Mouse (Mus musculus) left cerebral cortex, adult 2 months (tissue): ENCODE measurements at regions not wholly inside any gene's neighbourhood (a gene's known extent, or its start where the extent isn't known, plus 50 kb on each side); places are given as distances from the start of the nearest gene placed in this dataset.

Experiments
- DNase-seq, 2 experiments: peaks; one replicate each; pipeline ENCODE4 v3.0.0; 2021 to 2022; ENCODE audit warnings: low spot score in 2 of 2, mixed read lengths in 1 of 2; ENCODE audit errors: extremely low spot score in 1 of 2
- H3K27ac ChIP-seq: fragments of 200-600 bp; 2 replicates; pipeline ENCODE4 v1.8.1; 2022
- H3K4me3 ChIP-seq: fragments of 200-600 bp; 2 replicates; pipeline ENCODE4 v1.8.1; 2022
- CTCF ChIP-seq: fragments of 200-600 bp; IDR thresholded peaks from 2 replicates; pipeline ENCODE4 v1.8.1; 2022; ENCODE audit warnings: antibody characterized with exemption, mild to moderate bottlenecking, moderate library complexity
- intact Hi-C: fragments of 180-260 bp; cut with DNase I; formaldehyde crosslinking; loops from one replicate; pipeline ENCODE4 v1.15.1; 2025

DNA sequence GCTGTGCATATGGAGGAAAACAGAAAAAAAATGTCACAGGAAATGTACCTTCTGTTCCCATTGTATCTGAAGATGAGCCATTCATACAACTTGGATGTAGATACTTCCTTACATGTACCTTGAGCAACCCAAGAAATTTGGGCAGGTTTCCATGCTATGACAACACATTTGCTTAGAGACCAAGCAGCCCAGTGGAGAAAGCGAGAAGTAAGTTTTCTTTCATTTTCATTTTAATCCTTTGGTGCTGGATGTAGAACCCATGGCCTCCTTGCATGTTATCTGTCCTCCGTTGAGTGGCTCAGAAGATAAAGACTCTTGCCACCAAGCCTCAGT, 174.3 kb downstream of the Plk2 start:
- Histone ChIP-seq H3K4me3 (no peak overlapping the region), H3K27ac (no peak overlapping the region)
- intact Hi-C loops = no loop called here
- no peak for DNase-seq
- TF ChIP-seq CTCF = no peak

- no peak for DNase-seq
- Histone ChIP-seq H3K4me3 (no peak overlapping the region), H3K27ac (no peak overlapping the region)
- TF ChIP-seq CTCF = no peak
- intact Hi-C loops = no loop called here
Observed at GRCm38 (mm10) chr13:110570386-110570785, 175.5 kb downstream of the Plk2 start.

- TF ChIP-seq CTCF = no peak
- intact Hi-C loops = no loop called here
- H3K27ac ChIP-seq = peak overlapping the region; percentile 40
- DNase-seq = no peak
- H3K4me3 ChIP-seq = no peak overlapping the region
Observed at GRCm38 (mm10) chr13:110573360-110574065, 178.7 kb downstream of the Plk2 start.

DNA sequence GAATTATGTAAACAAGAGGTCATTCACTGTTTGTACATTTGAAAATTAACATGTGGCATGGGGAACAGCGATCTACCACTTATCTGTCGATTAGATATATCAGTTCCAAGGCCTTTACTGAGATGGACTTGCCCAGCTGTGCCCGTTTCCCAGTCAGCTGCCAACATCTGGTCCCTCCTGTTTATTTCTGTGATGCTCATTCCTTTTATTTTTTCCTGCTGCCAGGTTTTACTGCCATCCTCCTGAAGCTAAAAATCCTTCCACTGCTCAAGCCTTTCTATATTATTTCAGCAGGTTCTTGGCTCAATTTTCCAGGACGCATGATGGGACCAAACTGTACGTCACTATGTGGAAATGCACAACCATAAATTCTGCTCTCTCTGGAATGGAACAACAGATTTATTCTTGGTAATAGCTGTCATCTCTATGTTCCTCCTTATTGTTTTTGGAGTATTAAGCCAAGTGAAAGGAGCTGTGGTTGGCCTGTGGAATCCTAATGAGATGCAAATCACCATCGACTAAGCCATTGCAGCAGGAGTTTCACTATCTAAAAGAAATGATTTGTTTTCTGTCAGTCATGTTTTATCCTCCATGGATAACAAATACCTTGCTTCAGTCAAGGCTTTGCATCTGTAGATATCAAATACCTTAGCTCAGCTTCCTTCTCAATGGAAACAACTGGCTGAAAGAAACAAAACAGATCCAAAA, 180.1 kb downstream of the Plk2 start:
- TF ChIP-seq CTCF = no peak
- Histone ChIP-seq H3K27ac (no peak overlapping the region), H3K4me3 (no peak overlapping the region)
- intact Hi-C loops = no loop called here
- no peak for DNase-seq

DNA sequence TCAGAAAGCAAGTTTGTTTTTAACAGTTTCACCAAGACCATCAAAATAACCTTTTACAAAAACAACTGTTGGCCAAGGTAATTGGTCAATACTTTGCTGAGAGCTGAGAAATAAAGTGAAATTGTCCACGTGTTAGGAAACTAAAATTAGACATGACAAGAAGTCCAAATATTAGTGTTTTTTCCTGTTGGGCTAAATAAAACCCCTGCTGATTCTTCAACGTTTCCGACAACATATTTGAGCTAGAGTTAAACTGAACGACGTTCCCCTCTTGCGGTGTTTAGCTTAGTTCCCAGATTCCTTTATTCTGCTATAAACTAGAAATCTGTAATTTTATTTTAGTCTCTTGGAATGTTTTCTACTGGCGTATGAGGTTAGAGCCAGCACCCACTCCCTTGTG, 183.3 kb downstream of the Plk2 start:
- no peak for TF ChIP-seq CTCF
- intact Hi-C loops = no loop called here
- H3K27ac ChIP-seq = peak overlapping the region; percentile 33; the same call in 1 of the 2 replicates
- no peak for DNase-seq
- no peak overlapping the region for H3K4me3 ChIP-seq

GRCm38 (mm10) chr13:110580166-110580565, 185.3 kb downstream of the Plk2 start:
- DNase-seq = no peak
- no peak for TF ChIP-seq CTCF
- intact Hi-C loops = no loop called here
- Histone ChIP-seq H3K4me3 (no peak overlapping the region), H3K27ac (0 out of 2 replicates have a peak overlapping the region, but pooled peaks have one; percentile 19)

GRCm38 (mm10) chr13:110580570-110580969, 185.7 kb downstream of the Plk2 start:
- TF ChIP-seq CTCF = no peak
- intact Hi-C loops = no loop called here
- no peak for DNase-seq
- 0 out of 2 replicates have a peak overlapping the region, but pooled peaks have one; percentile 19 for H3K27ac ChIP-seq
- no peak overlapping the region for H3K4me3 ChIP-seq

DNA sequence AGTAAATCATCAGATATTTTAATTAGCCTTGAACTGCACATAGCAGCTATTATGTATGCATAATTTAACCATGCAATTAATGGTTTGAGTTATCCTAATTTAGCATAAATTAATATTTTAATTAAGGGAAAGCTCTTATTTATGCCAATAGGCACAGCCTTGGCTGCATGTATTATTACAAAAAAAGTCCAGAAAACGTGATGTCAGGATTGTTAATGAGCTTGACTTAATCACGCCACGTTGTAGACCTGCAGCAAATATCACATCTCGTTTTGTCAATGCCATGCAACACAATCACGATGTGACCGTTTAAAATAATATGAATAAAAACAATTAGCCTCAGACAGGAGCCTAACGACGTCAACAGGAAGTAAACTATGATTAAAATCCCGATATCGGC, 189.9 kb downstream of the Plk2 start:
- Histone ChIP-seq H3K4me3 (no peak overlapping the region), H3K27ac (no peak overlapping the region)
- no peak for DNase-seq
- intact Hi-C loops = no loop called here
- no peak for TF ChIP-seq CTCF

DNA sequence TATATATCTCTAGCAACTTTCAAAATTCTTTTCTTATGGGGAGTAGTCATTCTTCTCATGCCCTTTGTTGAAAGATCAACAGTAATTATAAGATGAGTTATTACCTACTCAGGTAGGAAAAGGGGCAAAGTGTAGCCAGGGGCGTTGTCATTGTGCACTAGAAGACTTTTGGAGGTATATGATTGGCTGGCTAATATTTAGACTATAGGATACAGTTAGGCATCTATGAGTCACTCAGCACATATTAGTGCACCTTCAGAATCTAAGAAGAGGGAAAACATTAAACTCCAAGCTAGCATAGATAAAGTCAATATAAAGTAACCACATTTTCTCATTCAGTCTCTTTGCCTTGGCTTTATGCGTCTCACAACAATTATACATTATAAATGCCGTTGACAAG, 199.8 kb downstream of the Plk2 start:
- DNase-seq = no peak
- Histone ChIP-seq H3K4me3 (no peak overlapping the region), H3K27ac (no peak overlapping the region)
- intact Hi-C loops = no loop called here
- no peak for TF ChIP-seq CTCF

- DNase-seq = no peak
- Histone ChIP-seq H3K27ac (no peak overlapping the region), H3K4me3 (no peak overlapping the region)
- intact Hi-C loops = no loop called here
- no peak for TF ChIP-seq CTCF
Observed at GRCm38 (mm10) chr13:110599666-110600065, 204.8 kb downstream of the Plk2 start.

GRCm38 (mm10) chr13:110600377-110600776, 205.5 kb downstream of the Plk2 start:
- no peak for TF ChIP-seq CTCF
- no peak overlapping the region for H3K27ac ChIP-seq
- intact Hi-C loops = no loop called here
- DNase-seq = no peak
- H3K4me3 ChIP-seq = no peak overlapping the region

DNA sequence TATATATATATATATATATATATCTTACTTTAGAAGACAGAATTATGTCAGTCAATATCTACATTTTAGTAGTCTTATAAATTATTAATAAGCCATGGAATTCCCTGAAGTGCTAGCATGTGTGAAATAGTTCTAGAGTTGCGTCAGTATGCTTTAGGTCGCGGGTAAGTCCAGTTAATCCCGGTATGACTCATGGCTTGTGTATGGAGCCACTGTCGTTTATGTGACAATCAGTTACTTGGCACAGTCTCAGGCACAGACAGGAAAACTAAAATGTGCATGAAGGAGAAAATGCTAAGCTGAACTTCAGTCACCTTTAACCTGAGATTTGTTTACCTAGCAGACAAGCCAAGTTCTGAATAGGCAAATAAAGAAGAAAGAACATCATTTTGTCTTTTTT, 206.5 kb downstream of the Plk2 start:
- no peak overlapping the region for H3K27ac ChIP-seq
- intact Hi-C loops = no loop called here
- no peak for DNase-seq
- H3K4me3 ChIP-seq = no peak overlapping the region
- TF ChIP-seq CTCF = no peak

GRCm38 (mm10) chr13:110601840-110602239, 207.0 kb downstream of the Plk2 start:
- H3K4me3 ChIP-seq = no peak overlapping the region
- no peak for TF ChIP-seq CTCF
- no peak for DNase-seq
- H3K27ac ChIP-seq = no peak overlapping the region
- intact Hi-C loops = no loop called here
